Mouse (Mus musculus) B cell, adult 2 months (primary cell): ENCODE data around the gene Poc1a.

ENCODE experiments used
- DNase-seq, 2 experiments: peaks; one replicate each; pipeline ENCODE4 v3.0.0; 2022

Gene Poc1a

DNA sequence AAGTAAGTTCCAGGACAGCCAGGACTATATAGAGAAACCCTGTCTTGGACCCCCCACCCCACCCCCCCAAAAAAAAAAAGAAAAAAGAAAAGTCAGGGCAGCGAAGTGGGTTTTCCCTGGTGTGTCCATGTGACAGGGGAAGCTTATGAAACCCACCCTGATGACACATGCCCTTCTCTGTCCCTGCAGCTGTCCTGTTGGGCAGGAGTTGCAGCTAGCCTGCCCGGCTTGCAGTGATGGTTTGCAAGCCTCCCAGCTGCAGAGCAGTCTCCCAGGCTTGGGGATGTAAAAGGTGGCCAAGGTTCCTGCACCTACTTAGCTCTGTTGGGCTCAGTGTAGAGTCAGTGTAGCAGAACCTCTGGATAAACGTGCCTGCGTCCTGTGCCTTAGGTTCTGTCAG is 58.9 kb downstream of the Poc1a start:
- no peak for DNase-seq

DNA sequence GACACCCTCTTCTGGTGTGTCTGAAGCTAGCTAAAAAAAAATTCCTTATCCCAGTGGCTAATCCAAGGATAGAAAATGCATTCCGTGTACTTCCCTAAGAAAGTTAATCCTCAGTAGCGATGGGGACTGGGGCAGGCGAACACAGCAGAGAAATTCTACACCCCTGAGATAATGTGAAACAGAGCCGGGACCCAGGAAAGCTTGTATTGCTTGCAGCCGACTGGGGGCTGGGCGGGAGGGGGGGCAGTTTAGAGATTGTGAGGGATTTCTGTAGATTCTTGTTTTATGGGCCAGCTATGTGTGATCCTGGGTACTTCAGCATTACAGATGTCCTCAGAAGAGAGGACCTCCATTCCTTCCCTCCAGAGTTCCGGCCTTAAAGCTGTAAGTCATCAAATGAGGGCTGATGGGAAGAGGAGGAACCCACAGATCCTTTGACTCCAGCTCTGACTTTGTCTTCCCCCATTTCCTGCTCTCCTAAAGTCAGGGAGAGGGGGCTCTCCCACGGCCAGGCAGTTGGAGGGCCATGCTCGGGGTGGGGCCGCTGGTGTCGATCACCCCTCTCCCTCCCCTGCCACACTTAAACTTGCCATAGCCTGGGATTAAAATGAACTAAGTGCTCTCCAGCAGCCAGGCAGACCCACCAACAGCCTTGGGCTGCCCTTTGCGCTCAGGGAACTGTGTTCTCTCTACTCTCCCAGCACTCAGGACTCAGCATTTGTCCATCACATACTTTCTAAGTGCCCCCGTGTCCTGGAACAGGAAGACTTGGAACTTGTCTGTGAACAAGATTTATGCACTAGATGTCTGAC is 59.8 kb downstream of the Poc1a start:
- no peak for DNase-seq

DNA sequence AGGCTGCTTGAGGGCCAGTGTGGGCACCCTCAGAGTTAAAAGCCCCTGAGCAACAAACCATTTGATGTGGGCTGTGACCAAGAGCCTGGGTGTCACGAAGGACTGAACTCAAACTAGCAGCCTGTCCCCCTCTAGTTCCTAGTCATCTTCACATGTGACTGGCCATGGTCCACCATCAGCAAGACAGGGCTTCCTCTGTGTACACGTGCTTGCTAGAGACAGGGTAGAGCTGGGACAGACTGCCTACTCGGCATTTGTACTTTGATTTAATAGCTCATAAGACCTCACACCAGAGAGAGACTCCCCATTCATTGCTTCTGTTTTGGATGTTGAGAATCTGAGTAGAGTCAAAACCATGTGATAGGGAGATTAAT is 60.4 kb downstream of the Poc1a start:
- DNase-seq, result no peak

DNA sequence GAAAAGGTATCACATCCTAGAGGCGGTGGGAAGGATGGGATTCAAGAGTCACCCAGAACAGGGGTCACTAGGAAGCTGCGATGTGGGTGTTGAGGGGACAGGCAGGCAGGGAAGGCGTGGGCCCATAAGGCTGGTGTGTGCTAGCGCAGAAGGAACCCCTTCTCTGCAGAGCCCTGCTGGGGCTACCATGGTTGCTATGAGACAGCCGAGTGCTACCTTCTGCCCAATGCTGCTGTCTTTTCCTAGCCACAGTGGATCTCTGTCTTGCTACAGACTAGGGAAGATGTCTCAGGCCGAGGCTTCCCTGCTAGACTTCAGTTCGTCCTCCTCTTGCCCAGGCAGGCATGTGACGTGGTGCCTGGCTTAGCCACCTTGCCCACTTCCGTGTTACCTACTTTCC is 61.7 kb downstream of the Poc1a start:
- no peak for DNase-seq

DNA sequence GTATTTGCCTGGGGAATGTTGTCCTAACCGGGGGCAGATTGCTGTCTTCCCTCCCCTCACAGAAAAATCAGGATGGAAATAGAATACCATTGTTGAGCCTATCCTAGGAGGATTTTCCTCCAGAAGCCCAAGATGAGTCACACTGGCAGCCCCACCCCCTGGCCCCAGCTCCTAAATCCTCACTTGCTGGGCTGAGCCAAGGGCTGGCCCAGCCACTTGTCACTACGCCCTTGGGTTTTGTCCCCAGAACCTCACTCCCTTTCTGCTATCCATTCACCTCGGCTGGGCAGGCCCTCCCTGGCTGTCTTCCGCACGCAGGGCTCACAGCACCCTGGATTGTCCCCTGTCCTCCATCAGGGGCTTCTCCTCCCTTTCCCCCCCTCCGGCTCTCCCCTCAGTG is 64.3 kb downstream of the Poc1a start:
- DNase-seq, result no peak

DNA sequence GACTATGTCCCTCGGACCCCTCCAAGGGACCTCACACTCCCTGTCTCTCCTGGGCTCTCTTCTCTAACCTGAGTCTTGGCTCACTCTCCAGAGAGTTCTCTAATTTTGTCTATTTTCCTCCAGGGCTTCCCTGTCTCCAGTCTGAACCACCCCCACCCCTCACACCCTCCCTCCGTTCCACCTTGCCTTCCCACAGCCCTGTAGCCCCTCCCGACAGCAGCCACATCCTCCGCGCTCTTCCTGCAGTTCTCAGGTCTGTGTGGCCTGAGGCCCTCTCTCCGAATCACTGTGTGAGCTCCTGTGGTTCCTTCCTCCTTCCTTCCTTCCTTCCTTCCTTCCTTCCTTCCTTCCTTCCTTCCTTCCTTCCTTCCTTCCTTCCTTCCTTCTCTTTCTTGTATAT is 64.8 kb downstream of the Poc1a start:
- DNase-seq, result no peak

DNA sequence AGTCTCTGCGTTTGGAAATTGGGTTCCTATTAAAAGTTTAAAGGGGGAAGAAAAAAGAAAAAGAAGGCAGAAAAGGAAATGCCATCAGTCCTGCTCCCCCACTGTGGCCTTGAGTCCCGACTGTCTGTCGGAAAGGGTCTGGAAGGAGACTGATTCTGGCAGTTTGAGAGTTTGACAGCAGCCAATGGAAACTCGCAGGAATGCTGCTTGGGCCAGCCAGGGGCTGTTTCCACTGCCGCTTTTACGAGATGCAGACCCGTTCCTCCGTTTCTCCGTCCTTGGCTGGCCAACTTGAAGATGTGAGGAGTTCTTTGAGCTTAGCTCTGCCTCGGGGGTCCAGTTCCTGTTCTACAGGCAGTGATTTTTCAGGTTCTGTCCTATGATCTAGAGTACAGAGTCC is 67.4 kb downstream of the Poc1a start:
- no peak for DNase-seq

DNA sequence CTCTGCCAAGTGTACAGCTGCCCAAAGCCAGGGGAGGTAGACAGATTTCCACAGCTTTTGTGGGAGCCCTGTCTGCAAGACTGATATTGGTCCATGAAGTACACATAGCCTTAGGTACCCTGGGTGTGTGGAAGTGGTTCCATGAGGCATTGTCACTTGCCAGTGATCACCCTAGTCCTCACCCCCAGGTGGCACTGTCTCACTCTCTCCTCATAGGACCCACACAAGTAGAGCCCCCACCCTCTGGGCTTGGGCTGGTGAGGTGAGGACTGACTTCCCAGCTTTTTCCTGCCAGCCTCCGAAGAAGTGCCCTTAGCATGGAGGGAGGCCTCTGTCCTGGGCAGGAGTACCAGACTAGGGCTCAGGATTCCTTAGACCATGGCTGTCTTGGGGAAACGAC is 68.2 kb downstream of the Poc1a start:
- DNase-seq, result peak; percentile 63 to 70

DNA sequence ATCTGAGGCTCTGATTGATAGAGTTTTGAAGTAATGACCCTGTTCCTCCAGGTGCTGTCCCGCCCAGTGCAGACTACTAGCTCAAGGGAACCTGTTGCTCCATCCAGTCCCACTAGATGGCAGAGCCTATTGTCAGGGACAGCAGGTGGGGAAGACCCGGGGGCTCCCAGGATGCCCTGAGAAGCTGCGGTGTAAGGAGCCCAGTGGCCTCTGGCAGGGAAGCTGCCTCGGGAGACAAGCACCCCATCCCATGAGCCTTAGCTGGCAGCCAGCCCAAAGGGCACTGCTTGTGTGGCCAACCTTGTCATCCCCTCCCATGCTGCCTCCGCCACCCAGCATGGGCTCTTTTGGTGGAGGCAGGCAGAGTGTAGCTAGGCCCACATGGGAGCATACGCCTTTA is 70.3 kb downstream of the Poc1a start:
- DNase-seq, result no peak

DNA sequence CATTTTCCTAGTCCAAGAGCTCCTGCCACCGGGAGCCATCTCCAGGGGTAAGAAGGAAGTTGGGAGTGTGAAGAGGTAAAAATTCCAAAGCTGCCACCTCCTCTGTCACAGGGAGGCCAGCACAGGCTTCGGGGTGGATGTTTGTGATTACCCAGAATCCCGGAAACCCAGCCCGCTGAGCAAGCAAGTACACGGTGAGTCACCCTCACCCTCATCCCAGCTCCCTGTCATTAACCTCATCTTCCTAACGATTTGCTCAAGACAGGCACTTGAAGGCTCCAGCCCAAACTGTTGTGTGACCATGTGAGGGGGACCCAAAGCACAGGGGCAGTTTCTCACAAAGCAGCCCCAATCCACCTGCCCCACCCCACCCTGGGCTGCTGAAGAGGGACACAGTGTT is 72.9 kb downstream of the Poc1a start:
- DNase-seq, result no peak

DNA sequence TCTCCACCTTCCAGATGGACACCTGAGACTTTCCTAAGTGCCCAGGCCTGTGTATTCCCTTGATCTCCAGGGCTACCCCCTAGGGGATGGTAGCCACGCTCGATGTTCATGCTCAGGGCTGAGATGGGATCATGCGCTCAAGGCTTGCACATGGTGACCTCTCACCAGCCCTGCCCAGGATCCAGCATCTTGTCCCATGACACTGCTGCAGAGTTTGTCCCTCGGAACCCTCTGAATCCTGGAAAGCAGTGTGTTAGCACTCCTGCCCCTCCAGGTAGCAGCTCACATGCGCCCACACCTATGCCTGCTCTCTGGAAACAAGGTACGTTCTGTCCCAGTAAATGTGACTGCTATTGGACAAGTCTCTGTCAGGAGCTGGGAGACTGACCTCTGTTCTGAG is 73.9 kb downstream of the Poc1a start:
- DNase-seq, result no peak

DNA sequence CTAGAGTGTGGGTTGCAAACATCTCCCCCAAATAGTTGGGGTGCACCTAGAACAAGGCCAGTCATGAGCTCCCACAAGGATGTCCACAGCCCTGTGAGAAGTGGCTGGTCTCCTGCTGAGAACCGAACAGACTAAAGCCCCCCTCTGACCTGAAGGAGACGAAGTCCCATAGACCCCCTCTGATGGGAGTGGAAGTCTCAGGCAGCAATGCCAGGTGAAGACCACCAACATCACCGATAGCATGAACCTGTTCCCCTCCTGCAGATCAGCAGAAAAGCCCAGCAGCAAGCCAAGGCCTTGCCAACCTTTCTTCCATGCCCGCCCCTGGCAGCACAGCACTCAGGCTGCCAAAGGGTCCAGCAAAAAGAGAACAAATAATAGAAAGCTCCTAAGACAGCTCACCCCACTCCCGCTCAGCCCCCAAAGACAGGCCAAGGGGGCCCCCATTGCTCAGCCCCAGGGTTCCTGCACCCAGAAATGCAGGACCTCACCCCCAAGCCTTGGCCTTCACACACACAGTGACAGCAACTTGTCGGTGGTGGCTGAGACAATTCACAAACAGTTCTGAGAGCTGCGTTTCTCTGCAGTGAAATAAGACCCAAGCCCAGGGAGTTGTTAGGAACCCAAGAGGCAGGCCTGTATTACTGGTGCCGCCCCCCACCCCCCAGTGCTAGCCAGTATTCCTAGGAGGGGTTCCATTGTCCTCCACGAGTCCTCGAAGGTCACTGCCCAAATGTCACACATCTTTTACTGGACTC is 74.5 kb downstream of the Poc1a start:
- DNase-seq, result no peak

DNA sequence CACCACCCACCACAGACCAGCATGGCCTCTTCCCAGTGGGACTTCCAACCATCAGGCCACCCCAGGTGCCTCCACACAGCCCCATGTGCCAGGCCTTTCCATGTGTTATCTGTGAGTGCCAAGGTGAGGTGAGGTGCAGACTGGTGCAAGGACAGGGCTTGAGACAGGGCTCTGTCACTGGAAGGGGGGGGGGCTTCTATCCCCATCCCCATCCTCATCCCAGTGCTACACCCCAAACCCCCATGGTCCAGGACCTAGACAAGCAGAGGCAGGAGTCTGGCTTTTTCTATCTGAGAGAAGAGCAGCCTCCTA is 75.1 kb downstream of the Poc1a start:
- no peak for DNase-seq

DNA sequence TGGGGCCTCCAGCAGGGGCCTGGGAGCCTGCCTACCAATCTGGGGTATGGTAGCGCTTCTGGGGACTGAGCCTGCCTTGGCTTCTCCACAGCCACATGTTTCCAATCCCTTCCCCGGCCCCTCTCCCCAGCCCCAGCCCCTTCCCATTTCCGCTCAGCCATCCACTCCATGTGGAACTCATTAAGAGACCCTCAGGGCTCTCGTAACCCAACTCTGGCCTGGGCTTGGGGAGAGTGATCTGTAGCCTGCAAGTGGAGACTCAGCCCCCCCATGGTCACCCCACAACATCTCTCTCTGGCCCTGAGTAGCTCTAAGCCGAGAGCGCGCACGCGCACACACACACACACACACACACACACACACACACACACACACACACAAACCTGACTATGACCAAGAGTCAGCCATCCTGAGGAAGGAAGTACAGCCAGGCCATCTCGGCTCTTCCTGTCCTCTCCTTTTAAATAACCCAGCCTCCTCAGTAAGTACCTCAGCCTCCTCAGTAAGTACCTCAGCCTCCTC is 75.5 kb downstream of the Poc1a start:
- DNase-seq, result no peak

DNA sequence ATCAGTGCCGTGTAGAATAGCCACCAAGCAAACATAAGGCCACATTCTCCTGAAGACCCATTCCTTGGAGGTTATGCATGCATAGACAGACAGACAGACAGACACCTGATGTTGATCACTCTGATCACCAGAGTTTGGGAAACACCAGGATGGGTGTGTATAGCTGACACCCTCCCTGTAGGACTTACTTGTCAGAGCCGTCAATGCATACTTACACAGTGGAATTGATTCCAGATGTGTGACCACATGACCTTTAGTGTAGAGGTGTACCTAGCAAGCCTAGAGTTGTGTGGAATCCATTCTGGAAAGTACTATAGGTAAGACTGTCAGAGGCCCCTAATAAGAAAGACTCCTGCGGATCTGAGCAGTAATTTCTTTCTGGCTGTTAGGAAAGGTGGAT is 76.3 kb downstream of the Poc1a start:
- no peak for DNase-seq

DNA sequence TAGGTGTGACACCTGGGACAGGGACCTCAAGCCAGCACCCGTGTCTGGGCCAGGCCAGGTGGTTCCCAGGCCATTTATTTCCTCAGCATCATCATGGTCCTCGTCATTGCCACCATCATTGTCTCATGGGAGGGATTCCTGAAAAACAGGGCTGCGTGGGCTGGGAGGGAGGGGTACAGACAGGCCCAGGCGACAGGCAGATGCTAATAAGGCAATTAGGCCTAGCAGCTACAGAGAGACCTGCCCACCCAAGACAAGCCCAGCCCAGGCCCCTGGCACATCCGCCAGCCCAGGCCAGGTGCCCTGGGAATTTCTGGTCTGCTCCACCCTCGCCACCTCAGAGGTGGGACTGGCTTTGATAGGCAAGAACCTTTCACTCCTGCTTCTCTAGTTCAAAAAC is 78.4 kb downstream of the Poc1a start:
- no peak for DNase-seq

DNA sequence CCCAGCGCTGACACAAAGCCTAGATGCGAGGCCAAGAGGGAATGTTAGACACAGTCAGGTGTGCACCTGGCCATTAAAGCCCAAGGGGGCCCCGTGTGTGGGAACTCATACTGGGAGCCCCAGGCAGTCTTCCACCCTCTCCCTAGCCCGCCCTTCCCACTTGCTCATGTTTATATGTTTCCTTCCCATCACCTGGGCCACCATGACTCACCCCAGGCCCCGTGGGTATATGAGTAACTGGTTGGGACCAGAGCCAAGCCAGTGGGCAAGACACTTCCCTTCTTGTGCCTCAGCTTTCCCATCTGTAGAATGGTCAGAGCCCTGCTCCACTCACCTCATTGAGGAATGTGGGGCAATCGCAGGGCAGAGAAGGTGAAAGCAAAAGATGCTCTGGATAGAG is 80.3 kb downstream of the Poc1a start:
- DNase-seq, result no peak

DNA sequence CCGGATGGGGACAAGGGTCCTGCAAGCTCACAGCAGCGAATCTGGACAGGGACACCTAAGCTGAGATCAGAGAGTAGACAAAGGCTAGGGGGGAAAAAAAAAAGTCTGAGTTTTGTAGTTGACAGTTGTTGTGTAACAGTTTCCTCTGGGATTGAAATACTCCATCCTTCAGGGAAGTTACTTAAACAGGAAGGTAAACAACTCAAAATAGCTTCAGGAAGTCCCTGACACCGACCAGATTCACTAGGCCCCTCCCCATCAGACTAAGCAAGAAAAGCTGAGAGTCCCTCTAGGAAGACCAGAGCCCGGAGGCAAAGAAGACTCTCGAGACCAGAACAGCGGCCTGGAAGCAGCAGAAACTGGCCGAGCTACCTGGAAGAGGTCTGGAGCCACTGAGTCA is 84.5 kb downstream of the Poc1a start:
- no peak for DNase-seq

DNA sequence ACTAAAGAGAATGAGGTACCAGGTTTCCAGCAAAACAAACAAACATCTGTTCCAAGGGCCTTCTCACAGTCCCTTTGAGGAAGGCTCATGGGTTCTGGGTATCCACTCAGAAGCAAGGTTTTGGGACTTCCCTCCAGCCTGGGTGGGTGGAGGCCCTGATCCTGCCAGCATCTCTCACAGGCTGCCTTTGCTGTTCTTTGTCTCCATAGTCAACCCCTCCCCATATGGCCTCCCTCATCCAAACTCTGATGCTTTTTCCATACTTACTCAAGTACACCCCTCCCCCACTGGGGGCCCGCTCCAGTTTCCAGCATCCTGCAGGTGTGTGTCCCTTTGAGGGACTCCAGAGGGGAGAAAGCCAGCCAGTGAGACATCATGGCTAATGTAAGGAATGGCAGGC is 85.3 kb downstream of the Poc1a start:
- no peak for DNase-seq

DNA sequence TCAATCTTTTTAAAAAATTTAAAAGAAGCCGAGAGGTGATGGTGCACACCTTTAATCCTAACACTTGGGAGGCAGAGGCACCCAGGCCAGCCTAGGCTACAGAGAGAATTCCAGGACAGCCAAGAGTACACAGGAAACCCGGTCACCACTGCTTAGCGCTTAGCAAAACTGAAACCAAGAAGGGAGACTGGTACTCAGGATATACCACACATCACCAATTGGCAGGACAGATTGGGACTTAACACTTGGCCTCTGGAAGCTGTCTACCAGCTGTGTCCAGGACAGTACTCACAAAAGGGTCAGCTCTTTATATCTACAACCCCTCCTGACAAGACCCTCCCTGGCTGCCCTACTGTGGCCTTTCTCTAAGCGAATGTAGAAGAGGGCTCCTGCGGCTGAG is 86.1 kb downstream of the Poc1a start:
- DNase-seq, result peak in 1 of 2 experiments; percentile 12

DNA sequence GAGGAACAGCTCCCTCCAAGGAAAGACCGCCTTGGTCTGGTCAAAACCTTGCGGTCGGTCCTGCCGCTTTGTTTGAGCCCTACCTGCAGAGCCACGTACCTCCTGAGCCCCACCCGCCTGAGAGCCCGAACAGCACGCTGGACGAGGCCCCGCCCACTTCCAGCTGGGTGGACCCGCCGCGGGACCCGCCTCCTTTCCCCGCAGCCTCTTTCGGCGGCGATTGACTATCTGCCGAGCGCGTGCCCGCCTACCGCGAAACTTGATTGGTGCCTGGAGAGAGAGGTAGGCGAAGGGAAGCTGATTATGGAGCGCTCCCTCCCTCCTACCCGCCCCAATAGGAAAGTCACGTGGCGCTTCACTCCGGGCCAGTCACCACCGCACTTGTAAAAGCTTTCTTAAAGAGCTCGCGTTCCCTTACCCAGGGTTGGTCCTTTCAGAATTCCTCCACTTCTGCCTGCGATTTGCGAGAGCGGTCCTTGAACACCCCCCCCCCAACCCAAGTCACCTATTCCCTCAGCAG is 86.8 kb downstream of the Poc1a start:
- peak; percentile 98 for DNase-seq

DNA sequence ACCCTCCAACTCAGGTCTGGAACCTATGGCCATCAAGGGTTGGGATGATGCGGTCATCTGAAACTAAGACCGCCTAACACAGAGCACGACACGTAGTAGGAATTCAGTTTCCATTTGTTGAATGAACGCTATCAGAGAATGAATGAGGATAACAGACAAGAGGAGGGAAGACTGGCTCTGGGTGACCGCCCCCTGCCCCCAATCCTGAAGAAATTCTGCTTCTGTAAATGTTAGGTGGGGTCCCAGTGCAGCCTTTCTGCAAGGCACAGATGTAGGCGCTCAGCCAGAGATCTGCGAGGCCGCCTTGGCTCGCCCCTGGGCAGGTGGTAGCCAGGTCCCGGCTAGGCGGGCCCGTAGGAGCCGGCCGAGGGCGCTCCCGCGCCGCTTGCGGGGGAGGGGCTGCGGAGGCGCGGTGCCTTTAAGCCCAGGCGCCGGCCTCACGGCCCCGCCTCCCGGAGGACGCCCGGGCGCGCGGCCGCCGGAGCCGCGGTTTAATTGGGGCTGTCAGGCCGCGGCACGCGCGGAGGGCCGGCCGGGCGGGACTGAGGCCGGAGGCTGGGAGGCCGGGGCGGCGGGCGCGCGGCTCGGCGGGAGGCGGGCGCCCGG is 87.4 kb downstream of the Poc1a start, which contains the start of gene Dusp7:
Gene Dusp7, plus strand, starts transcription at position 521 of the 606 bp plus-strand sequence.
- DNase-seq, result peak; percentile 67 to 77

DNA sequence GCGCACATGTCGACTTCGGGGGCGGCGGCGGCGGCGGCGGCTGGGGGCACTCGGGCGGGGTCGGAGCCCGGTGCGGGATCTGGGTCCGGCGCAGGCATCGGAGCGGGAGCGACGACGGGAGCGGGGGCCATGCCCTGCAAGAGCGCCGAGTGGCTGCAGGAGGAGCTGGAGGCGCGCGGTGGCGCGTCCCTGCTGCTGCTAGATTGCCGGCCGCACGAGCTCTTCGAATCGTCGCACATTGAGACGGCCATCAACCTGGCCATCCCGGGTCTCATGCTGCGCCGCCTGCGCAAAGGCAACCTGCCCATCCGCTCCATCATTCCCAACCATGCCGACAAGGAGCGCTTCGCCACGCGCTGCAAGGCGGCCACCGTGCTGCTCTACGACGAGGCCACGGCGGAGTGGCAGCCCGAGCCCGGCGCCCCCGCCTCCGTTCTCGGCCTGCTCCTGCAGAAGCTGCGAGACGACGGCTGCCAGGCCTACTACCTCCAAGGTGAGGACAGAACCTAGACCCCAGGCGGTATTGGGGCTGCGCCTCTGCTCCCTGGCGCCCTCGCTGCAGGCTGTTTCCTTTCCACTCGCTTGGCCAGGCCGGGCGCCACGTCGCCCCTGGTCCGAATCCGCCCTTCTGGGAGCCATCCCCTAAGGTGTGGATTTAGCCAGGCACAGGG is 88.1 kb downstream of the Poc1a start:
- peak; percentile 59 to 61 for DNase-seq
